Mouse (Mus musculus) hindbrain, embryonic 14.5 days (tissue): Measurements from ENCODE around the gene Col5a2. TPM values are rescaled to one million over a fixed set of nuclear protein-coding genes. Genes with fewer than 3 reads are reported as not detected.

Experiments
- ATAC-seq: fragments of 200-750 bp; cut with Nextera tagmentation; 2 replicates; pipeline ENCODE4 v1.8.0; 2017; ENCODE audit warnings: moderate number of reproducible peaks, mild to moderate bottlenecking, moderate TSS enrichment, moderate library complexity; ENCODE audit not compliant: low FRiP score
- DNase-seq: peaks from one replicate; pipeline ENCODE4 v3.0.0-alpha.2; 2015; ENCODE audit warnings: low spot score
- H3K27ac ChIP-seq: fragments of 300-500 bp; sonication (generic); 2 replicates; pipeline ENCODE4 v1.5.1; 2014; ENCODE audit warnings: mild to moderate bottlenecking, moderate library complexity
- H3K27me3 ChIP-seq: fragments of 300-500 bp; sonication (generic); 2 replicates; pipeline ENCODE4 v1.6.1; 2014; ENCODE audit warnings: mild to moderate bottlenecking, low read length, mixed read lengths; ENCODE audit not compliant: control insufficient read depth, insufficient read depth
- H3K36me3 ChIP-seq: fragments of 300-500 bp; sonication (generic); replicated peaks from 2 replicates; pipeline ENCODE4 v1.6.1; 2014; ENCODE audit not compliant: control insufficient read depth, insufficient read depth
- H3K4me1 ChIP-seq: fragments of 300-500 bp; sonication (generic); replicated peaks from 2 replicates; pipeline ENCODE4 v1.6.1; 2014; ENCODE audit warnings: antibody characterized with exemption, low read length, mixed read lengths; ENCODE audit not compliant: control insufficient read depth, insufficient read depth
- H3K4me2 ChIP-seq: fragments of 300-500 bp; sonication (generic); replicated peaks from 2 replicates; pipeline ENCODE4 v1.6.1; 2014; ENCODE audit warnings: mild to moderate bottlenecking, moderate library complexity
- H3K4me3 ChIP-seq: fragments of 300-500 bp; sonication (generic); replicated peaks from 2 replicates; pipeline ENCODE4 v1.5.1; 2014; ENCODE audit warnings: mild to moderate bottlenecking, low read length
- H3K9ac ChIP-seq: fragments of 300-500 bp; sonication (generic); 2 replicates; pipeline ENCODE4 v1.6.1; 2014
- H3K9me3 ChIP-seq: fragments of 300-500 bp; sonication (generic); 2 replicates; pipeline ENCODE4 v1.6.1; 2016; ENCODE audit warnings: low read length; ENCODE audit not compliant: control insufficient read depth
- WGBS: fragments of 180-500 bp; shearing (Covaris S2); extraction: QIAGEN DNeasy Blood & Tissue Kit; methylation state at CpG from one replicate; pipeline ENCODE4 v1.1.7; 2014; 5-methylcytosine and 5-hydroxymethylcytosine counted together
- polyA plus RNA-seq: library from polyadenylated mRNA; unstranded; fragments of >200 nt; fragmentation: Nextera tagmentation; extraction: Ambion mirVana; gene quantifications from 2 replicates; pipeline ENCODE4 v1.2.1, GENCODE M21; 2014

Col5a2 gene
- polyA plus RNA-seq, 1 experiment from 2014 or later, result 15.0 TPM

DNA sequence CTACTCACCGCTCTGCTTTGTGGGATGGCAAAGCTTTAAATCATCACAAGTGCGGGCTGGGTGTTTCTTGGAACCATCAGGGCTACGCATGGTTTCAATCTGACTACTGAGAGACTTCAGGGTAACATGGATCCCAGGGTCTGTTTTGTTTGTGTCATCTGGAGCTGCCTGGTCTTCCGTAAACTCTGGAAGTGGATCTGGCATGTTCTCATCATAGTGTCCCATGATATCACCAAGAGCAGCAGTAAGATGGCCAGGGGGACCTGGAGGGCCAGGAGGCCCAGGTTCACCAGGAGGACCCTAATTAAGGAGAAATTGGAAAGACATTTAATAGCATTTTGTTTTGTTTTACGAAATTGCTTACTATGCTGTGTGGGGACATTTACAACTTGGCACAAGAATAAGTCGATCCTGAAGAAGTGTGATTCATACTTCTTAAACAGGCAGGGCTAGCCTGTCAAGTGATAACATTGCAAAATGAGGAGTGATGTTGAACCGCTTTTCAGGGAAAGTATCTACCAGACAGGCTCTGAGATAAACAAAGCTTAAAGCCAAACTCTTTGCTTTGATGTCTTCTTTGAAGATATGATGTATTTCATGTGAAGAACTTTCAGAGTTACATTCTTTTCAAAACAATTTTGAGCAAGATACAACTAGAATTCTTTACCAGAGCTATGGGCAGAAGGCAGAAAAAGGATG is 122.9 kb downstream of the Col5a2 start:
- H3K4me2 ChIP-seq, result no peak overlapping the region
- H3K4me1 ChIP-seq, result no peaks in the 10 kb centered on the region
- no peak overlapping the region for H3K4me3 ChIP-seq
- no peak for DNase-seq
- no peaks in the 10 kb centered on the region for H3K36me3 ChIP-seq
- no peaks in the 10 kb centered on the region for H3K27me3 ChIP-seq
- H3K9me3 ChIP-seq, result no peaks in the 10 kb centered on the region
- WGBS, result 86% methylated on average over 7 of the region's 7 CpGs
- H3K27ac ChIP-seq, result no peak overlapping the region
- no peak overlapping the region for H3K9ac ChIP-seq
- ATAC-seq, result no peak

GRCm38 (mm10) chr1:45365427-45365826 is 137.7 kb downstream of the Col5a2 start:
- no peak overlapping the region for H3K4me3 ChIP-seq
- 67% methylated on average over 1 of the region's 1 CpGs for WGBS
- H3K4me1 ChIP-seq, result no peaks in the 10 kb centered on the region
- H3K9ac ChIP-seq, result no peak overlapping the region
- H3K36me3 ChIP-seq, result no peaks in the 10 kb centered on the region
- no peaks in the 10 kb centered on the region for H3K27me3 ChIP-seq
- H3K27ac ChIP-seq, result no peak overlapping the region
- ATAC-seq (no peak), DNase-seq (no peak)
- H3K9me3 ChIP-seq, result peaks cover 13% of the 10 kb centered on the region
- no peak overlapping the region for H3K4me2 ChIP-seq

DNA sequence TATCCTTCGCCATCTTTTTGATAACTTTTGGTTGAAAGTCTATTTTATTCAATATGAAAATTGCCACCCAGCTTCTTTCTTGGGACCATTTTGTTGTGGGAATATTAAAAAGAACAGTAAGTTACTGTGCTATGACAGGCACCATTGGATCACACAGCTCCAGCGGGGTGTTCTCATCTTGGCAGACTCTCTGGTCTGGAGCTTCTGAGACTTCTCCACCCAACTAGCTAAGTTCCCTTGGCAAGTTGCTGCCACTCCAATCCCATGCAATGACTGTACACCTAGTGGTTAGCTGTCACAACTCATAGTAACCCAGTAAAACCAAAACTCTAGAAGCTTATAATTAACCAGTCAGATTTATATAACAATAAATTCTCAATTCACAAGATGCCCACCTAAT is 139.8 kb downstream of the Col5a2 start:
- Histone ChIP-seq H3K27ac (no peak overlapping the region), H3K4me2 (no peak overlapping the region), H3K27me3 (no peaks in the 10 kb centered on the region), H3K4me3 (no peak overlapping the region), H3K36me3 (no peaks in the 10 kb centered on the region), H3K9ac (no peak overlapping the region), H3K4me1 (no peaks in the 10 kb centered on the region), H3K9me3 (no peaks in the 10 kb centered on the region)
- 84% methylated on average over 2 of the region's 2 CpGs for WGBS
- ATAC-seq (no peak), DNase-seq (no peak)

DNA sequence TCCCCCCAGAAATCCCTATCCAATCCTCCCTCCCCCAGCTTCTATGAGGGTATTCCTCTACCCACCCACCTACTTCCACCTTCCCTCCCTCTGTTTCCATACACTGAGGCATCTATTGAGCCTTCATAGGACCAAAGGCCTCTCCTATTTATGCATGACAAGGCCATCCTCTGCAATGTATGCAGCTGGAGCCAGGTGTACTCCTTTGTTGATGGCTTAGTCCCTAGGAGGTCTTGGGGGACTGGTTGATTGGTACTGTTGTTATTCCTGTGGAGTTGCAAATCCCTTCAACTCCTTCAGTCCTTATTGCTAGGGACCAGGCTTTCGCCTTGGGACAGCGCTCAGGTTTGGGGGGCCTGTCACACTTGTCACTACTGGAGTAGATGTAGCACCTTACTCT is 143.4 kb downstream of the Col5a2 start:
- H3K9me3 ChIP-seq, result no peaks in the 10 kb centered on the region
- H3K9ac ChIP-seq, result no peak overlapping the region
- 77% methylated on average over 2 of the region's 2 CpGs for WGBS
- no peak overlapping the region for H3K4me2 ChIP-seq
- no peak overlapping the region for H3K27ac ChIP-seq
- no peaks in the 10 kb centered on the region for H3K36me3 ChIP-seq
- H3K4me1 ChIP-seq, result no peaks in the 10 kb centered on the region
- no peak overlapping the region for H3K4me3 ChIP-seq
- ATAC-seq, result no peak
- no peaks in the 10 kb centered on the region for H3K27me3 ChIP-seq
- no peak for DNase-seq

DNA sequence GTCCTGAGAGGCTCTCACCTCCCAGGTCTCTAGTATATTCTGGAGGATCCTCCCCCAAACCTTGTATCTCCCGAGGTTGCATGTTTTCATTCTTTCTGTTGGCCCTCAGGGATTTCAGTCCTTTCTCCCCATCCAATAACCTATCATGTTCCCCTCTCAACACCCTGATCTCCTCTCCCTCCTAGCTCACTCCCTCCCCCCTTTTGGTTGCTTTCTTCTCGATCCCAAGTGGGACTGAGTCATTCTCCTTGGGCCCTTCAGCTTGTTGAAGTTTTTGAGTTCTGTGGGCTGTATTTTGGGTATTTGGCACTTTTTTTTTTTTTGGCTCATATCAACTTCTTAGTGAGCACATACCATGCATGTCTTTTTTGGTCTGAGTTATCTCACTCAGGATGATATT is 143.9 kb downstream of the Col5a2 start:
- Histone ChIP-seq H3K27ac (no peak overlapping the region), H3K4me1 (no peaks in the 10 kb centered on the region), H3K9ac (no peak overlapping the region), H3K36me3 (no peaks in the 10 kb centered on the region), H3K9me3 (no peaks in the 10 kb centered on the region), H3K4me2 (no peak overlapping the region), H3K4me3 (no peak overlapping the region), H3K27me3 (no peaks in the 10 kb centered on the region)
- WGBS, result 76% methylated on average over 2 of the region's 2 CpGs
- DNase-seq, result no peak
- ATAC-seq, result no peak

- Histone ChIP-seq H3K4me2 (no peak overlapping the region), H3K27ac (no peak overlapping the region), H3K9ac (no peak overlapping the region), H3K27me3 (no peaks in the 10 kb centered on the region), H3K36me3 (no peaks in the 10 kb centered on the region), H3K4me1 (no peaks in the 10 kb centered on the region), H3K9me3 (no peaks in the 10 kb centered on the region), H3K4me3 (no peak overlapping the region)
- DNase-seq, result no peak
- 52% methylated on average over 1 of the region's 1 CpGs for WGBS
- no peak for ATAC-seq
Measured at GRCm38 (mm10) chr1:45358020-45358419, 145.1 kb downstream of the Col5a2 start.

DNA sequence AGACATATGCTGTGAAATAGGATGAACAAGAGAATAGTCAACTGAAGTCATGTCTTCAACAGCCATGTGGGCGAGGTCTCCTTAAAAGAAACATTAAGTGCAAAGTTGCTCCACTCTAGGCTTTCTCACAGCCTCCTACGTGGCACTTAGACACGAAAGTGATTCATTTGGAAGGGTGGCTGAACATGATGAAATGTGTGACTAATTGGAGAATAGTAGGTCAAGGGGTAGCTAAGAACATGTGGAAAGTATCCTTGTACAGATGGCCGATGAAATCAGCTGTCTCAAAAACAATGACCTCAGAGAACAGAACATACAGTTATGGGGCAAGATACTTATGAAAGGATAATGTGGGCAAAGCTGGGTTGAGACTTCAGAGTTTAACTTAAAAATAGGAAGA is 147.1 kb downstream of the Col5a2 start:
- Histone ChIP-seq H3K36me3 (no peaks in the 10 kb centered on the region), H3K27me3 (no peaks in the 10 kb centered on the region), H3K9ac (no peak overlapping the region), H3K4me3 (no peak overlapping the region), H3K9me3 (no peaks in the 10 kb centered on the region), H3K4me2 (no peak overlapping the region), H3K4me1 (no peaks in the 10 kb centered on the region), H3K27ac (no peak overlapping the region)
- WGBS, result 76% methylated on average over 4 of the region's 4 CpGs
- no peak for ATAC-seq
- no peak for DNase-seq

DNA sequence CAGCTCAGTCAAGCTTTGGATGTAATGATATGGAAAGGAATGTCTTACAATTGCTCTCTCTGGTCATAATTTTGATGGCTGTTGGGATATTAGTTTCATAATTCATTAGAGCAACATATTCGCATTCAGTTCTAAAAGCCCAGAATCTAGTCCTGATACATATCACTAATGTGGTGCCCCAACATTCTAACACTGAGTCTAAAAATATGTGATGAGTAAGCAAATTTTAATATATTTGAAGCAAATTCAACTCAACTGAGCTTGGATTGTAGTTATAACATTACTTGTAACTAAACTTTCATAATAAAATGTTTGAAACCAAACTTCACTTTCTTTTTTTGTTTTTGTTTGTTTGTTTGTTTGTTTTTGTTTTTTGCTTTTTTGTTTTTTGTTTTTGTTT is 173.9 kb downstream of the Col5a2 start:
- ATAC-seq, result no peak
- no peaks in the 10 kb centered on the region for H3K4me1 ChIP-seq
- no peaks in the 10 kb centered on the region for H3K27me3 ChIP-seq
- H3K27ac ChIP-seq, result no peak overlapping the region
- 95% methylated on average over 1 of the region's 1 CpGs for WGBS
- H3K9me3 ChIP-seq, result no peaks in the 10 kb centered on the region
- no peak overlapping the region for H3K4me2 ChIP-seq
- DNase-seq, result no peak
- H3K4me3 ChIP-seq, result no peak overlapping the region
- H3K9ac ChIP-seq, result no peak overlapping the region
- no peaks in the 10 kb centered on the region for H3K36me3 ChIP-seq
